Mouse (Mus musculus) embryonic facial prominence, embryonic 12.5 days (tissue): ENCODE data around the gene Stfa2l1. TPM values are rescaled to one million over a fixed set of nuclear protein-coding genes. Genes with fewer than 3 reads are reported as not detected.
A peak's percentile ranks its signal among the peaks of the same experiment; 100 is the strongest.
"Not testable (repeated sequence)": the region's sequence is repeated elsewhere in the genome, so short reads cannot be mapped to it uniquely, and the experiment has no call there.

Experiments used
- ATAC-seq: fragments of 200-750 bp; cut with Nextera tagmentation; 2 replicates; pipeline ENCODE4 v1.8.0; 2017; ENCODE audit not compliant: insufficient number of reproducible peaks, insufficient read depth, low FRiP score, low TSS enrichment
- H3K27ac ChIP-seq: fragments of 300-500 bp; sonication (generic); 2 replicates; pipeline ENCODE4 v1.5.1; 2016; ENCODE audit warnings: mild to moderate bottlenecking
- H3K27me3 ChIP-seq: fragments of 300-500 bp; sonication (generic); 2 replicates; pipeline ENCODE4 v1.6.1; 2016; ENCODE audit warnings: mild to moderate bottlenecking, moderate library complexity
- H3K36me3 ChIP-seq: fragments of 300-500 bp; sonication (generic); 2 replicates; pipeline ENCODE4 v1.6.1; 2016; ENCODE audit warnings: mild to moderate bottlenecking
- H3K4me1 ChIP-seq: fragments of 300-500 bp; sonication (generic); 2 replicates; pipeline ENCODE4 v1.6.1; 2016
- H3K4me2 ChIP-seq: fragments of 300-500 bp; sonication (generic); replicated peaks from 2 replicates; pipeline ENCODE4 v1.6.1; 2016; ENCODE audit warnings: mild to moderate bottlenecking, moderate library complexity
- H3K4me3 ChIP-seq: fragments of 300-500 bp; sonication (generic); 2 replicates; pipeline ENCODE4 v1.5.1; 2016; ENCODE audit warnings: mild to moderate bottlenecking
- H3K9ac ChIP-seq: fragments of 300-500 bp; sonication (generic); 2 replicates; pipeline ENCODE4 v1.6.1; 2016; ENCODE audit warnings: mild to moderate bottlenecking, moderate library complexity
- H3K9me3 ChIP-seq: fragments of 300-500 bp; sonication (generic); 2 replicates; pipeline ENCODE4 v1.6.1; 2016; ENCODE audit warnings: mild to moderate bottlenecking, moderate library complexity
- WGBS: fragments of 180-500 bp; shearing (Covaris S2); methylation state at CpG from one replicate; pipeline ENCODE4 v1.1.7; 2016; 5-methylcytosine and 5-hydroxymethylcytosine counted together
- polyA plus RNA-seq: library from polyadenylated mRNA; unstranded; fragments of >200 nt; fragmentation: Nextera tagmentation; extraction: Ambion mirVana; gene quantifications from 2 replicates; pipeline ENCODE4 v1.2.1, GENCODE M21; 2016

Stfa2l1 gene
- 1.9 TPM in 1 of 2 replicates, not detected in the other for polyA plus RNA-seq

GRCm38 (mm10) chr16:36156402-36156975 lies at the start of gene Stfa2l1:
TSS of gene Stfa2l1 (plus strand) at chr16:36156811.
- H3K4me3 ChIP-seq, result no peak within 1 kb of the TSS
- H3K9ac ChIP-seq, result no peak within 1 kb of the TSS
- ATAC-seq, result no peak
- H3K36me3 ChIP-seq, result no peaks in the 10 kb centered on the region
- H3K27ac ChIP-seq, result no peak within 1 kb of the TSS
- H3K9me3 ChIP-seq, result no peaks in the 10 kb centered on the region
- no peaks in the 10 kb centered on the region for H3K27me3 ChIP-seq
- H3K4me1 ChIP-seq, result no peaks in the 10 kb centered on the region
- H3K4me2 ChIP-seq, result no peak within 1 kb of the TSS

GRCm38 (mm10) chr16:36111486-36111885 lies 45.1 kb upstream of the Stfa2l1 start:
- not testable (repeated sequence) for ATAC-seq

GRCm38 (mm10) chr16:36115751-36116150 lies 40.9 kb upstream of the Stfa2l1 start:
- not testable (repeated sequence) for H3K4me1 ChIP-seq, H3K27me3 ChIP-seq, H3K4me2 ChIP-seq, ATAC-seq, H3K9me3 ChIP-seq, H3K27ac ChIP-seq, H3K4me3 ChIP-seq, H3K36me3 ChIP-seq, H3K9ac ChIP-seq
- WGBS, result 87% methylated on average over 6 of the region's 6 CpGs

More at GRCm38 (mm10) chr16:36111486-36111885, 45.1 kb upstream of the Stfa2l1 start:
- H3K36me3 ChIP-seq, H3K9ac ChIP-seq, H3K27ac ChIP-seq, H3K27me3 ChIP-seq, H3K4me2 ChIP-seq, H3K4me1 ChIP-seq, H3K4me3 ChIP-seq, H3K9me3 ChIP-seq: not testable (repeated sequence)

GRCm38 (mm10) chr16:36128092-36128491 lies 28.5 kb upstream of the Stfa2l1 start:
- Histone ChIP-seq H3K36me3 (no peaks in the 10 kb centered on the region), H3K27ac (no peak overlapping the region), H3K27me3 (no peaks in the 10 kb centered on the region), H3K4me3 (no peak overlapping the region), H3K9ac (no peak overlapping the region), H3K4me1 (no peaks in the 10 kb centered on the region), H3K4me2 (no peak overlapping the region), H3K9me3 (no peaks in the 10 kb centered on the region)
- no peak for ATAC-seq
- 87% methylated on average over 7 of the region's 7 CpGs for WGBS

GRCm38 (mm10) chr16:36131141-36131540 lies 25.5 kb upstream of the Stfa2l1 start, which contains the start of gene Csta1:
TSS of gene Csta1 (minus strand) at chr16:36131241.
- WGBS, result 78% methylated on average over 1 of the region's 1 CpGs
- ATAC-seq, result no peak
- no peak within 1 kb of the TSS for H3K9ac ChIP-seq
- H3K4me1 ChIP-seq, result no peaks in the 10 kb centered on the region
- H3K27me3 ChIP-seq, result no peaks in the 10 kb centered on the region
- H3K9me3 ChIP-seq, result no peaks in the 10 kb centered on the region
- no peak within 1 kb of the TSS for H3K27ac ChIP-seq
- H3K36me3 ChIP-seq, result no peaks in the 10 kb centered on the region
- H3K4me3 ChIP-seq, result no peak within 1 kb of the TSS
- no peak within 1 kb of the TSS for H3K4me2 ChIP-seq

GRCm38 (mm10) chr16:36138201-36138600 lies 18.4 kb upstream of the Stfa2l1 start:
- Histone ChIP-seq H3K27ac (no peak overlapping the region), H3K4me2 (no peak overlapping the region), H3K9ac (no peak overlapping the region), H3K4me3 (no peak overlapping the region), H3K9me3 (no peaks in the 10 kb centered on the region), H3K4me1 (no peaks in the 10 kb centered on the region), H3K27me3 (no peaks in the 10 kb centered on the region), H3K36me3 (no peaks in the 10 kb centered on the region)
- WGBS, result 69% methylated on average over 2 of the region's 2 CpGs
- ATAC-seq, result no peak

- 88% methylated on average over 9 of the region's 10 CpGs for WGBS
- H3K4me3 ChIP-seq, H3K9ac ChIP-seq, H3K27ac ChIP-seq, ATAC-seq, H3K9me3 ChIP-seq, H3K36me3 ChIP-seq, H3K4me1 ChIP-seq, H3K27me3 ChIP-seq, H3K4me2 ChIP-seq: not testable (repeated sequence)
These were observed 11.2 kb downstream of the Stfa2l1 start for GRCm38 (mm10) chr16:36167841-36168240.

- no peak for ATAC-seq
- H3K9me3 ChIP-seq, result no peaks in the 10 kb centered on the region
- no peaks in the 10 kb centered on the region for H3K36me3 ChIP-seq
- H3K4me2 ChIP-seq, result no peak overlapping the region
- no peak overlapping the region for H3K9ac ChIP-seq
- H3K27me3 ChIP-seq, result no peaks in the 10 kb centered on the region
- no peak overlapping the region for H3K4me3 ChIP-seq
- no peaks in the 10 kb centered on the region for H3K4me1 ChIP-seq
- H3K27ac ChIP-seq, result no peak overlapping the region
These were observed 19.5 kb downstream of the Stfa2l1 start for GRCm38 (mm10) chr16:36176108-36176507.

- Histone ChIP-seq H3K4me1 (no peaks in the 10 kb centered on the region), H3K36me3 (no peaks in the 10 kb centered on the region), H3K4me2 (no peak overlapping the region), H3K9me3 (no peaks in the 10 kb centered on the region), H3K4me3 (no peak overlapping the region), H3K9ac (no peak overlapping the region), H3K27ac (no peak overlapping the region), H3K27me3 (no peaks in the 10 kb centered on the region)
- WGBS, result 80% methylated on average over 2 of the region's 2 CpGs
- ATAC-seq, result no peak
These were observed 23.3 kb downstream of the Stfa2l1 start for GRCm38 (mm10) chr16:36179910-36180309.

- not testable (repeated sequence) for H3K36me3 ChIP-seq, ATAC-seq, H3K27ac ChIP-seq, H3K4me1 ChIP-seq, H3K27me3 ChIP-seq, H3K4me2 ChIP-seq, H3K9ac ChIP-seq, H3K4me3 ChIP-seq, H3K9me3 ChIP-seq
- WGBS, result 80% methylated on average over 4 of the region's 4 CpGs
These were observed 27.3 kb downstream of the Stfa2l1 start, which contains the start of gene Gm5483 for GRCm38 (mm10) chr16:36183912-36184311. TSS of gene Gm5483 (plus strand) at chr16:36184212.

- ATAC-seq, result no peak
- no peak overlapping the region for H3K27ac ChIP-seq
- H3K27me3 ChIP-seq, result no peaks in the 10 kb centered on the region
- H3K4me3 ChIP-seq, result no peak overlapping the region
- no peaks in the 10 kb centered on the region for H3K4me1 ChIP-seq
- H3K4me2 ChIP-seq, result peak overlapping the region; percentile 35; the same call in 1 of the 2 replicates
- H3K9me3 ChIP-seq, result no peaks in the 10 kb centered on the region
- no peak overlapping the region for H3K9ac ChIP-seq
- H3K36me3 ChIP-seq, result no peaks in the 10 kb centered on the region
- WGBS, result 53% methylated on average over 19 of the region's 19 CpGs
These were observed 42.6 kb downstream of the Stfa2l1 start for GRCm38 (mm10) chr16:36199226-36199625.

- H3K27ac ChIP-seq, result no peak overlapping the region
- H3K4me2 ChIP-seq, result no peak overlapping the region
- no peak overlapping the region for H3K4me3 ChIP-seq
- 82% methylated on average over 5 of the region's 5 CpGs for WGBS
- no peaks in the 10 kb centered on the region for H3K9me3 ChIP-seq
- no peaks in the 10 kb centered on the region for H3K27me3 ChIP-seq
- H3K4me1 ChIP-seq, result no peaks in the 10 kb centered on the region
- H3K9ac ChIP-seq, result no peak overlapping the region
- ATAC-seq, result no peak
- no peaks in the 10 kb centered on the region for H3K36me3 ChIP-seq
These were observed 47.2 kb downstream of the Stfa2l1 start for GRCm38 (mm10) chr16:36203846-36204245.

- not testable (repeated sequence) for ATAC-seq
- 45% methylated on average over 2 of the region's 2 CpGs for WGBS
These were observed 49.1 kb downstream of the Stfa2l1 start for GRCm38 (mm10) chr16:36205684-36206083.

More at GRCm38 (mm10) chr16:36205684-36206083, 49.1 kb downstream of the Stfa2l1 start:
- not testable (repeated sequence) for H3K9ac ChIP-seq, H3K4me1 ChIP-seq, H3K27me3 ChIP-seq, H3K36me3 ChIP-seq, H3K4me3 ChIP-seq, H3K27ac ChIP-seq, H3K4me2 ChIP-seq, H3K9me3 ChIP-seq
